Mouse (Mus musculus) urinary bladder, postnatal 36 days (tissue): ENCODE measurements around the gene Akr1b3.

Source experiments
- DNase-seq, 2 experiments: peaks; one replicate each; pipeline ENCODE4 v3.0.0; 2022; ENCODE audit warnings: low spot score in 2 of 2, mixed read lengths in 1 of 2

Gene Akr1b3

DNA sequence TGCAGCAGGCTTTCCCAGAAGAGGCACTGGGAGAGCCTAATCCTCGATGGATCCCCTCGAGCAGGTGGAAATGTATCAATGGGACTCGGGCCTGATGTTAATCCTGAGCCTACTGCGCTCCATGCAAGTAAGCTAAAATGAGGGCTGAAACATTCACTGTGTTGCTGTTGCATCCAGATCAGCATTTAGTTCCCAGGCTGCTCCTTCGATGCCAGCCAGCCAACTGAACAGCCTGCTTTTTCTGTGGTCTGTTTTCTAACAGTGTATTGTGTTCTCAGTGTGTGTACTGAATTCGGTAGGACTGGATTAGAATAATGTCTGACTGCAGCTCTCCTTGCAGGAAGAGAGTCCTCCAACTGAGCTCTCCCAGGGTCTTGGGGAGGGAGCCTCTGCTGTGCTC, 46.6 kb downstream of the Akr1b3 start:
- DNase-seq: no peak

GRCm38 (mm10) chr6:34258546-34258945, 58.7 kb downstream of the Akr1b3 start:
- DNase-seq: no peak
